Mouse (Mus musculus): ENCODE data around the gene Ythdc1. TPM values are rescaled to one million over a fixed set of nuclear protein-coding genes. Genes with fewer than 3 reads are reported as not detected.

The Ythdc1 gene
- polyA plus RNA-seq, 1 experiment from 2014 or later: 60.4 TPM

- no peaks in the 10 kb centered on the region for H3K27me3 ChIP-seq
- DNase-seq (ENCODE audit: low read depth, low spot score) (no peak), ATAC-seq (no peak)
- ChIA-PET CTCF (interaction anchor here (1.2 kb wide), 1 partner anchor 21 kb away, joined by 4 read pairs; no protein-coding TSS in a partner anchor), POLR2A (interaction anchor here (0.8 kb wide), 1 partner anchor 19 kb away, joined by 3 read pairs; no protein-coding TSS in a partner anchor)
- in situ Hi-C loops (cut with MboI; ENCODE audit: low pct_unique_long_range_greater_than_20kb): no loop called here
- no peak for TF ChIP-seq CTCF (IDR thresholded peaks at IDR 0.05)
Observed at GRCm38 (mm10) chr5:86871877-86872276, 67.9 kb downstream of the Ythdc1 start.

Other genes starting within 250 kb of the Ythdc1 start
- not detected for gene Tmprss11f, start 171.8 kb upstream of the Ythdc1 start, polyA plus RNA-seq (2021)
- not detected for gene Tmprss11b, start 127.9 kb upstream of the Ythdc1 start, polyA plus RNA-seq (2021)
- 0.03 TPM for gene Tmprss11e, start 58.4 kb upstream of the Ythdc1 start, polyA plus RNA-seq (2021)
- gene Ugt2b34, start 102.7 kb downstream of the Ythdc1 start, polyA plus RNA-seq (2021): 0.23 TPM
- not detected for gene Ugt2b1, start 122.3 kb downstream of the Ythdc1 start, polyA plus RNA-seq (2021)
- not detected for gene Ugt2b35, start 196.6 kb downstream of the Ythdc1 start, polyA plus RNA-seq (2021)